Mouse (Mus musculus): ENCODE data around the gene Vmn1r117.
"Not testable (repeated sequence)": the region's sequence is repeated elsewhere in the genome, so short reads cannot be mapped to it uniquely, and the experiment has no call there.

Gene Vmn1r117

GRCm38 (mm10) chr7:20884021-20884420, at the start of gene Vmn1r117:
Vmn1r117 (minus strand) TSS chr7:20884121.
- DNase-seq (ENCODE audit: low spot score in 2 of 2): not testable (repeated sequence)

- not testable (repeated sequence) for DNase-seq (ENCODE audit: low spot score in 2 of 2)
Measured at GRCm38 (mm10) chr7:20912247-20912646, 28.3 kb upstream of the Vmn1r117 start, which contains the start of gene Vmn1r118. Vmn1r118 (minus strand) TSS chr7:20912347.

DNA sequence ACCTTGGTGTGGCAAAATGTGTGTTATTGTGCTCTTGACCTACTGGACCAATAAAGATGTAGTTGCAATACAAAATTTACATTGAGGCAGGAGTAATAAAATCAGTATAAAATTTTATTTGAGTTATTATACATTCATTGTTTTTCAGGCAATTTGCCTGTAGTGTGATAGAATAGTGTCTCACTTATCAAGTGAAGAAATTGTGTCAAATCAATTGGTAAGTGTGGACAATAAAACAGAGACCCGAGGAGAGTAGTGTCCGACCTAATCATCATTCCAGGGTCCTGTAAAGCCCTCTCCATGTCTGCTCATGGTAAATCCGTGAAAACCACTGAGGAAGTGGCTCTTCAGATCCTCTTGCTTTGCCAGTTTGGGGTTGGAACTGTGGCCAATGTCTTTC, 12.0 kb downstream of the Vmn1r117 start, which contains the start of gene Vmn1r116:
Vmn1r116 (plus strand) TSS at position 301 of the 400 bp plus-strand sequence.
- DNase-seq (ENCODE audit: low spot score in 2 of 2): not testable (repeated sequence)

GRCm38 (mm10) chr7:20844885-20845284, 39.0 kb downstream of the Vmn1r117 start, which contains the start of gene Vmn1r115:
Vmn1r115 (minus strand) TSS chr7:20844985.
- not testable (repeated sequence) for DNase-seq (ENCODE audit: low spot score in 2 of 2)
